Mouse (Mus musculus): ENCODE measurements around the gene Cfap73.

The Cfap73 gene

GRCm38 (mm10) chr5:120612822-120613604 is 21.0 kb downstream of the Cfap73 start:
- peak; percentile 100 for DNase-seq (ENCODE audit: low read depth, low spot score)

GRCm38 (mm10) chr5:120612442-120612821 is 21.6 kb downstream of the Cfap73 start, which contains the start of the genes Rita1 and Ddx54:
Rita1 (minus strand) TSS chr5:120612589.
Ddx54 (plus strand) TSS chr5:120612739.
- peak; percentile 99 for DNase-seq (ENCODE audit: low read depth, low spot score)

GRCm38 (mm10) chr5:120611416-120611815 is 22.6 kb downstream of the Cfap73 start:
- DNase-seq (ENCODE audit: low read depth, low spot score): no peak

- no peak for DNase-seq (ENCODE audit: low read depth, low spot score)
Measured at GRCm38 (mm10) chr5:120610906-120611305, 23.1 kb downstream of the Cfap73 start.

GRCm38 (mm10) chr5:120609246-120609775 is 24.7 kb downstream of the Cfap73 start:
- DNase-seq (ENCODE audit: low read depth, low spot score): no peak

GRCm38 (mm10) chr5:120607335-120607734 is 26.7 kb downstream of the Cfap73 start:
- no peak for DNase-seq (ENCODE audit: low read depth, low spot score)

- no peak for DNase-seq (ENCODE audit: low read depth, low spot score)
Measured at GRCm38 (mm10) chr5:120606590-120607200, 27.3 kb downstream of the Cfap73 start.

- DNase-seq (ENCODE audit: low read depth, low spot score): peak; percentile 91
Measured at GRCm38 (mm10) chr5:120605688-120606087, 28.3 kb downstream of the Cfap73 start.

- DNase-seq (ENCODE audit: low read depth, low spot score): no peak
Measured at GRCm38 (mm10) chr5:120605241-120605661, 28.8 kb downstream of the Cfap73 start.

GRCm38 (mm10) chr5:120604839-120605238 is 29.2 kb downstream of the Cfap73 start:
- DNase-seq (ENCODE audit: low read depth, low spot score): peak; percentile 92

GRCm38 (mm10) chr5:120603515-120603914 is 30.5 kb downstream of the Cfap73 start:
- no peak for DNase-seq (ENCODE audit: low read depth, low spot score)

GRCm38 (mm10) chr5:120602210-120602609 is 31.8 kb downstream of the Cfap73 start:
- DNase-seq (ENCODE audit: low read depth, low spot score): no peak

- peak; percentile 51 for DNase-seq (ENCODE audit: low read depth, low spot score)
Measured at GRCm38 (mm10) chr5:120600946-120601668, 32.9 kb downstream of the Cfap73 start.

GRCm38 (mm10) chr5:120599625-120600024 is 34.4 kb downstream of the Cfap73 start:
- no peak for DNase-seq (ENCODE audit: low read depth, low spot score)

GRCm38 (mm10) chr5:120594485-120594884 is 39.5 kb downstream of the Cfap73 start:
- no peak for DNase-seq (ENCODE audit: low read depth, low spot score)

GRCm38 (mm10) chr5:120592141-120592540 is 41.9 kb downstream of the Cfap73 start:
- peak; percentile 61 for DNase-seq (ENCODE audit: low read depth, low spot score)

- DNase-seq (ENCODE audit: low read depth, low spot score): peak; percentile 82
Measured at GRCm38 (mm10) chr5:120590356-120591010, 43.6 kb downstream of the Cfap73 start.

- DNase-seq (ENCODE audit: low read depth, low spot score): peak; percentile 99
Measured at GRCm38 (mm10) chr5:120588569-120589094, 45.4 kb downstream of the Cfap73 start, which contains the start of the genes Tpcn1 and Iqcd. Tpcn1 (minus strand) TSS chr5:120588673. Iqcd (plus strand) TSS chr5:120589016.

- no peak for DNase-seq (ENCODE audit: low read depth, low spot score)
Measured at GRCm38 (mm10) chr5:120587940-120588568, 46.0 kb downstream of the Cfap73 start.

- DNase-seq (ENCODE audit: low read depth, low spot score): no peak
Measured at GRCm38 (mm10) chr5:120587616-120587926, 46.5 kb downstream of the Cfap73 start.

Measured in A20 (cell line).